Mouse (Mus musculus) stomach, embryonic 16.5 days (tissue): ENCODE results near the gene Tmem127. TPM values are rescaled to one million over a fixed set of nuclear protein-coding genes. Genes with fewer than 3 reads are reported as not detected.

Source experiments
- ATAC-seq: fragments of 200-750 bp; cut with Nextera tagmentation; 2 replicates; pipeline ENCODE4 v1.8.0; 2017; ENCODE audit warnings: moderate number of reproducible peaks, moderate TSS enrichment; ENCODE audit not compliant: insufficient read depth, low FRiP score
- H3K27ac ChIP-seq: fragments of 300-500 bp; sonication (generic); 2 replicates; pipeline ENCODE4 v1.5.1; 2014; ENCODE audit warnings: low read length
- H3K27me3 ChIP-seq: fragments of 300-500 bp; sonication (generic); 2 replicates; pipeline ENCODE4 v1.6.1; 2014; ENCODE audit warnings: low read length, control low read depth, mixed read lengths; ENCODE audit not compliant: control insufficient read depth, insufficient read depth
- H3K36me3 ChIP-seq: fragments of 300-500 bp; sonication (generic); 2 replicates; pipeline ENCODE4 v1.6.1; 2014; ENCODE audit warnings: low read length; ENCODE audit not compliant: control insufficient read depth, insufficient read depth
- H3K4me1 ChIP-seq: fragments of 300-500 bp; sonication (generic); 2 replicates; pipeline ENCODE4 v1.6.1; 2014; ENCODE audit warnings: low read length, control low read depth, mixed read lengths; ENCODE audit not compliant: control insufficient read depth, insufficient read depth
- H3K4me2 ChIP-seq: fragments of 300-500 bp; sonication (generic); 2 replicates; pipeline ENCODE4 v1.6.1; 2014; ENCODE audit warnings: low read depth, low read length, mixed read lengths
- H3K4me3 ChIP-seq: fragments of 300-500 bp; sonication (generic); replicated peaks from 2 replicates; pipeline ENCODE4 v1.5.1; 2014; ENCODE audit warnings: mild to moderate bottlenecking, low read length
- H3K9ac ChIP-seq: fragments of 300-500 bp; sonication (generic); 2 replicates; pipeline ENCODE4 v1.6.1; 2014; ENCODE audit warnings: low read length
- H3K9me3 ChIP-seq: fragments of 300-500 bp; sonication (generic); replicated peaks from 2 replicates; pipeline ENCODE4 v1.6.1; 2016; ENCODE audit warnings: low read length, control low read depth; ENCODE audit not compliant: control insufficient read depth
- WGBS: fragments of 180-500 bp; shearing (Covaris S2); extraction: QIAGEN DNeasy Blood & Tissue Kit; methylation state at CpG from one replicate; pipeline ENCODE4 v1.1.7; 2014; 5-methylcytosine and 5-hydroxymethylcytosine counted together
- polyA plus RNA-seq: library from polyadenylated mRNA; unstranded; fragments of >200 nt; fragmentation: Nextera tagmentation; extraction: Ambion mirVana; gene quantifications from 2 replicates; pipeline ENCODE4 v1.2.1, GENCODE M21; 2015

The Tmem127 gene
- polyA plus RNA-seq, 1 experiment from 2014 or later, result 24.5 TPM

DNA sequence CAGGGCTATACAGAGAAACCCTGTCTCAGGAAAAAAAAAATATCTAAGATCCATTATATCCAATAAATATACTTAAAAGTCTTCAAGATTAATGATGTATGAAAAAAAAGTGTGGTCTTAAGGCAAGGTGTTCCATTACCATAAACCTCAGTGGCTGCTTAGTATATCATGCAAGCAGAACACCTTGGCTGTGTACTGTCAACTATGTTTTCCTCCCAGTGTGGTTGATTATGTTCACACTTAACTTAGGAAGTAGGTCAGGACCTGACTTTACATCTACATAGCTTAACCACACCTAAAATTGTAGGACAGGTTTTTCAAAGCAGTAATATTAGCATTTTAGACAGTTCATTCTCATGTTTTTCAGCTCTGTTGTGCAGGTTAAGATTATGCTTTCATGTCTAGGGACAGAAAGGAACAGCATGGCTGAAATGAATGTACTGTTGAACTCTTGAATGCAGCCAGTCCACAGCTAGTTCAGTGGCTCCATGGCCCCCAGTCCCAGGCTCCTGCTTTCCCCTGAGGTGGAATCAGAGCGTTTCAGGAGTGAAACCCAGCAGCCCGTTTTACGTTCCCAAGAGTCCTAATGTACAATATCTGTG is 57.0 kb downstream of the Tmem127 start:
- 81% methylated on average over 3 of the region's 3 CpGs for WGBS
- Histone ChIP-seq H3K27ac (no peak overlapping the region), H3K9ac (no peak overlapping the region), H3K4me3 (no peak overlapping the region), H3K9me3 (no peaks in the 10 kb centered on the region), H3K4me1 (no peaks in the 10 kb centered on the region), H3K36me3 (0 out of 2 replicates have a peak, but pooled peaks cover 6% of the 10 kb centered on the region), H3K27me3 (no peaks in the 10 kb centered on the region), H3K4me2 (no peak overlapping the region)
- ATAC-seq, result no peak

DNA sequence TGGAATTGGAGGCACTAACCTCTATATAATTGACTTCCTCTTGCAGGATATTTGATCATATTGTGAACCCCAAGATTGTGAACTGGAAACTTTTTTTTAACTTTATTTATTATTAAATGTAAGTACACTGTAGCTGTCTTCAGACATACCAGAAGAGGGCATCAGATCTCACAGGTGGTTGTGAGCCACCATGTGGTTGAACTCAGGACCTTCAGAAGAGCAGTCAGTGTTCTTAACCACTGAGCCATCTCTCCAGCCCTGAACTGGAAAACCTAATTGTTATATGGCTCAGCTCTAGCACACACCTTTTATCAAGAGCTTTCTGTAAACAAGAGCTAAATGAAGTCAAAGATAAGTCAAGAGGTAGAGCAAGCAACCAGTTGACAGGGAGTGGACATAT is 58.4 kb downstream of the Tmem127 start:
- no peaks in the 10 kb centered on the region for H3K36me3 ChIP-seq
- no peak overlapping the region for H3K4me2 ChIP-seq
- no peak overlapping the region for H3K27ac ChIP-seq
- no peak overlapping the region for H3K4me3 ChIP-seq
- H3K9me3 ChIP-seq, result no peaks in the 10 kb centered on the region
- no peak overlapping the region for H3K9ac ChIP-seq
- no peaks in the 10 kb centered on the region for H3K4me1 ChIP-seq
- H3K27me3 ChIP-seq, result no peaks in the 10 kb centered on the region
- ATAC-seq, result no peak

- Histone ChIP-seq H3K4me2 (no peak overlapping the region), H3K4me1 (no peaks in the 10 kb centered on the region), H3K36me3 (no peaks in the 10 kb centered on the region), H3K9ac (no peak overlapping the region), H3K27ac (no peak overlapping the region), H3K4me3 (no peak overlapping the region), H3K27me3 (no peaks in the 10 kb centered on the region), H3K9me3 (no peaks in the 10 kb centered on the region)
- WGBS, result 46% methylated on average over 3 of the region's 3 CpGs
- ATAC-seq, result no peak
These were observed 59.5 kb downstream of the Tmem127 start for GRCm38 (mm10) chr2:127307179-127307578.

GRCm38 (mm10) chr2:127308660-127309059 is 61.0 kb downstream of the Tmem127 start:
- Histone ChIP-seq H3K4me1 (no peaks in the 10 kb centered on the region), H3K4me3 (no peak overlapping the region), H3K9me3 (no peaks in the 10 kb centered on the region), H3K27ac (no peak overlapping the region), H3K4me2 (no peak overlapping the region), H3K27me3 (no peaks in the 10 kb centered on the region), H3K9ac (no peak overlapping the region), H3K36me3 (no peaks in the 10 kb centered on the region)
- WGBS, result 88% methylated on average over 2 of the region's 2 CpGs
- ATAC-seq, result no peak

GRCm38 (mm10) chr2:127310246-127310645 is 62.5 kb downstream of the Tmem127 start:
- WGBS, result 46% methylated on average over 2 of the region's 2 CpGs
- Histone ChIP-seq H3K27me3 (no peaks in the 10 kb centered on the region), H3K36me3 (no peaks in the 10 kb centered on the region), H3K9ac (no peak overlapping the region), H3K4me3 (no peak overlapping the region), H3K27ac (no peak overlapping the region), H3K4me2 (no peak overlapping the region), H3K9me3 (no peaks in the 10 kb centered on the region), H3K4me1 (no peaks in the 10 kb centered on the region)
- no peak for ATAC-seq

- Histone ChIP-seq H3K4me3 (no peak overlapping the region), H3K9me3 (no peaks in the 10 kb centered on the region), H3K27ac (no peak overlapping the region), H3K4me1 (no peaks in the 10 kb centered on the region), H3K9ac (no peak overlapping the region), H3K4me2 (no peak overlapping the region), H3K36me3 (no peaks in the 10 kb centered on the region), H3K27me3 (no peaks in the 10 kb centered on the region)
- ATAC-seq, result no peak
- 91% methylated on average over 7 of the region's 7 CpGs for WGBS
These were observed 63.0 kb downstream of the Tmem127 start for GRCm38 (mm10) chr2:127310685-127311084.

Other genes starting within 250 kb of the Tmem127 start
- 9.9 and 12.7 TPM in 2 replicates for gene Ap4e1, start 239.2 kb upstream of the Tmem127 start, polyA plus RNA-seq
- 52.3 and 52.4 TPM in 2 replicates for gene Blvra, start 177.2 kb upstream of the Tmem127 start, polyA plus RNA-seq
- 66.1 and 71.3 TPM in 2 replicates for gene Ncaph, start 114.0 kb upstream of the Tmem127 start, polyA plus RNA-seq
- gene Itpripl1, start 104.5 kb upstream of the Tmem127 start, polyA plus RNA-seq, result 28.0 and 29.7 TPM in 2 replicates
- gene 1810024B03Rik, start 39.6 kb upstream of the Tmem127 start, polyA plus RNA-seq, result 1.8 and 2.3 TPM in 2 replicates
- gene Snrnp200, start 39.5 kb upstream of the Tmem127 start, polyA plus RNA-seq, result 48.1 and 50.8 TPM in 2 replicates
- 58.3 and 58.7 TPM in 2 replicates for gene Ciao1, start 92 bp upstream of the Tmem127 start, polyA plus RNA-seq
- gene Stard7, start 22.3 kb downstream of the Tmem127 start, polyA plus RNA-seq, result 58.8 and 59.4 TPM in 2 replicates
- 2.5 and 2.9 TPM in 2 replicates for gene Dusp2, start 88.3 kb downstream of the Tmem127 start, polyA plus RNA-seq
- not detected in 2 replicates for gene Astl, start 90.7 kb downstream of the Tmem127 start, polyA plus RNA-seq
- gene Adra2b, start 115.3 kb downstream of the Tmem127 start, polyA plus RNA-seq, result 2.4 and 3.6 TPM in 2 replicates
- 0.28 and 0.36 TPM in 2 replicates for gene Gpat2, start 177.3 kb downstream of the Tmem127 start, polyA plus RNA-seq
- gene Fahd2a, start 196.7 kb downstream of the Tmem127 start, polyA plus RNA-seq, result 25.6 and 27.8 TPM in 2 replicates